Mouse (Mus musculus) hindbrain, embryonic 11.5 days (tissue): ENCODE measurements at regions not wholly inside any gene's neighbourhood (a gene's known extent, or its start where the extent isn't known, plus 50 kb on each side); places are given as distances from the start of the nearest gene placed in this dataset.

Experiments used
- ATAC-seq: fragments of 200-750 bp; cut with Nextera tagmentation; 2 replicates; pipeline ENCODE4 v1.8.0; 2017; ENCODE audit warnings: mild to moderate bottlenecking, moderate TSS enrichment, moderate library complexity; ENCODE audit not compliant: low FRiP score
- DNase-seq: peaks from one replicate; pipeline ENCODE4 v3.0.0-alpha.2; 2015; ENCODE audit warnings: low spot score
- H3K27ac ChIP-seq: fragments of 300-500 bp; sonication (generic); 2 replicates; pipeline ENCODE4 v1.5.1; 2014; ENCODE audit warnings: mild to moderate bottlenecking, low read depth, low read length
- H3K27me3 ChIP-seq: fragments of 300-500 bp; sonication (generic); 2 replicates; pipeline ENCODE4 v1.6.1; 2014; ENCODE audit warnings: mild to moderate bottlenecking, low read length, moderate library complexity, mixed read lengths; ENCODE audit not compliant: control insufficient read depth, insufficient read depth
- H3K36me3 ChIP-seq: fragments of 300-500 bp; sonication (generic); 2 replicates; pipeline ENCODE4 v1.6.1; 2014; ENCODE audit warnings: mild to moderate bottlenecking, low read length, moderate library complexity, mixed read lengths; ENCODE audit not compliant: control insufficient read depth, insufficient read depth
- H3K4me1 ChIP-seq: fragments of 300-500 bp; sonication (generic); replicated peaks from 2 replicates; pipeline ENCODE4 v1.6.1; 2014; ENCODE audit warnings: low read length, mixed read lengths; ENCODE audit not compliant: control insufficient read depth, insufficient read depth
- H3K4me2 ChIP-seq: fragments of 300-500 bp; sonication (generic); replicated peaks from 2 replicates; pipeline ENCODE4 v1.6.1; 2014; ENCODE audit warnings: mild to moderate bottlenecking, low read depth, low read length
- H3K4me3 ChIP-seq: fragments of 300-500 bp; sonication (generic); 2 replicates; pipeline ENCODE4 v1.5.1; 2014; ENCODE audit warnings: low read depth, low read length
- H3K9ac ChIP-seq: fragments of 300-500 bp; sonication (generic); 2 replicates; pipeline ENCODE4 v1.6.1; 2014; ENCODE audit warnings: low read depth, low read length
- H3K9me3 ChIP-seq: fragments of 300-500 bp; sonication (generic); 2 replicates; pipeline ENCODE4 v1.6.1; 2016; ENCODE audit warnings: low read length; ENCODE audit not compliant: control insufficient read depth
- WGBS: fragments of 180-500 bp; shearing (Covaris S2); extraction: QIAGEN DNeasy Blood & Tissue Kit; methylation state at CpG from one replicate; pipeline ENCODE4 v1.1.7; 2014; 5-methylcytosine and 5-hydroxymethylcytosine counted together

- no peaks in the 10 kb centered on the region for H3K36me3 ChIP-seq
- H3K4me1 ChIP-seq, result no peaks in the 10 kb centered on the region
- H3K9ac ChIP-seq, result no peak overlapping the region
- no peak overlapping the region for H3K4me3 ChIP-seq
- no peaks in the 10 kb centered on the region for H3K9me3 ChIP-seq
- no peak for ATAC-seq
- DNase-seq, result no peak
- H3K4me2 ChIP-seq, result no peak overlapping the region
- H3K27me3 ChIP-seq, result no peaks in the 10 kb centered on the region
- H3K27ac ChIP-seq, result no peak overlapping the region
Observed at GRCm38 (mm10) chr15:70744239-70744638, 3090.1 kb upstream of the Gm6569 start.

GRCm38 (mm10) chr15:70764045-70764444 is 3070.3 kb upstream of the Gm6569 start:
- no peak for ATAC-seq
- DNase-seq, result no peak
- no peaks in the 10 kb centered on the region for H3K4me1 ChIP-seq
- no peak overlapping the region for H3K27ac ChIP-seq
- H3K36me3 ChIP-seq, result no peaks in the 10 kb centered on the region
- H3K4me3 ChIP-seq, result no peak overlapping the region
- H3K27me3 ChIP-seq, result no peaks in the 10 kb centered on the region
- no peak overlapping the region for H3K4me2 ChIP-seq
- H3K9ac ChIP-seq, result no peak overlapping the region
- 52% methylated on average over 1 of the region's 1 CpGs for WGBS
- H3K9me3 ChIP-seq, result no peaks in the 10 kb centered on the region

GRCm38 (mm10) chr15:70764513-70764912 is 3069.8 kb upstream of the Gm6569 start:
- 73% methylated on average over 1 of the region's 1 CpGs for WGBS
- no peaks in the 10 kb centered on the region for H3K36me3 ChIP-seq
- H3K27ac ChIP-seq, result no peak overlapping the region
- ATAC-seq (no peak), DNase-seq (no peak)
- no peaks in the 10 kb centered on the region for H3K4me1 ChIP-seq
- no peak overlapping the region for H3K4me3 ChIP-seq
- H3K9me3 ChIP-seq, result no peaks in the 10 kb centered on the region
- H3K4me2 ChIP-seq, result no peak overlapping the region
- H3K27me3 ChIP-seq, result no peaks in the 10 kb centered on the region
- no peak overlapping the region for H3K9ac ChIP-seq

- ATAC-seq (no peak), DNase-seq (no peak)
- Histone ChIP-seq H3K27ac (no peak overlapping the region), H3K4me2 (no peak overlapping the region), H3K36me3 (no peaks in the 10 kb centered on the region), H3K9ac (no peak overlapping the region), H3K9me3 (no peaks in the 10 kb centered on the region), H3K27me3 (no peaks in the 10 kb centered on the region), H3K4me3 (no peak overlapping the region), H3K4me1 (no peaks in the 10 kb centered on the region)
Observed at GRCm38 (mm10) chr15:70765471-70765870, 3068.9 kb upstream of the Gm6569 start.
